Mouse (Mus musculus): ENCODE data around the gene Ncoa4. TPM values are rescaled to one million over a fixed set of nuclear protein-coding genes. Genes with fewer than 3 reads are reported as not detected.
A peak's percentile ranks its signal among the peaks of the same experiment; 100 is the strongest.
"Not testable (repeated sequence)": the region's sequence is repeated elsewhere in the genome, so short reads cannot be mapped to it uniquely, and the experiment has no call there.

The Ncoa4 gene
- total RNA-seq (2021) = 100 to 1,000 TPM; 102 to 106 TPM

DNA sequence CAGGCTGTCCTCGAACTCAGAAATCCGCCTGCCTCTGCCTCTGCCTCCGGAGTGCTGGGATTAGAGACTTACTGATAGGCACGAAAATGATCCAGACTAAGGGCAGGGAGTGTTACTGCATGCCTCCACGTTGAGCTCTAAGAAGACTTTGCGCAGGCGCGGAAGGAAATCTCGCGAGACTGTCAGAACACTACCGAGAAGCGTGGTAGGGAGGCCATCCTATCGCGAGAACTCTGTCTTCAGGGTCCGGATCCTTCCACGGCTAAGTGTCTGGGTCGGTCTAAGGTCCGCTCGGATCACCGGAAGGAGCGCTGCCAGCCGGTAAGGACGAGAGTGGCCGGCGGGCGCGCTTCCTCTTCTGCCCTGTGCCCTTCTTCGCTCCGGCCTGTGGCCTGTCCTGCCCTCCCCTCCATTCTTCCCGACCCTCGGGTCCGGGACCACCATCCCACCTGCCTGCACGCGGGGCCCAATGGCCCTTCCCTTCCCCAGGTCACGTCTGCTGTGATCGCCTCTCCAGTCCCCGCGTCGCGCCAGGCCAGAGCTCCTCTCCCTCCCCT, at the start of gene Ncoa4:
Gene Ncoa4 (plus strand): TSS at position 176 of the 557 bp plus-strand sequence.
- DNase-seq (ENCODE audit: low spot score in 2 of 2) = peak; percentile 97 to 98
- intact Hi-C loops (cut with DNase I) = no loop called here

DNA sequence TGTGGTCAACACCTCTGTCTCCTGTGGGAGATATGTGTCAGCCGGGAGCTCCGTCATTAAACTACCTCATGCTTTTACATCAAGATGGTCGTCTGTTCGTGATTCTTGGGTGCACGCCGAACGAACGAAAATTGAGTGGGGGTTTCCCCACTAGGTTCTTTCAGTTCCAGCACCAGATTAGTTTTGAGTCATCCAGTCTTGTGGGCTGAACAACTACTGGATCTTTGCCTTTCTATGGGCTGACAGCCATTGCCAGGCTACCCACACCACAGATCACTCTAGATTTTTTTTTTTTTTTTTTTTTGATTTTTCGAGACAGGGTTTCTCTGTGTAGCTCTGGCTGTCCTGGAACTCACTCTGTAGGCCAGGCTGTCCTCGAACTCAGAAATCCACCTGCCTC, 47.5 kb upstream of the Ncoa4 start:
- intact Hi-C loops (cut with DNase I); DNase-seq (ENCODE audit: low spot score in 2 of 2): not testable (repeated sequence)

GRCm38 (mm10) chr14:32120940-32121919, 38.4 kb upstream of the Ncoa4 start:
- intact Hi-C loops (cut with DNase I) = no loop called here
- no peak for DNase-seq (ENCODE audit: low spot score in 2 of 2)

DNA sequence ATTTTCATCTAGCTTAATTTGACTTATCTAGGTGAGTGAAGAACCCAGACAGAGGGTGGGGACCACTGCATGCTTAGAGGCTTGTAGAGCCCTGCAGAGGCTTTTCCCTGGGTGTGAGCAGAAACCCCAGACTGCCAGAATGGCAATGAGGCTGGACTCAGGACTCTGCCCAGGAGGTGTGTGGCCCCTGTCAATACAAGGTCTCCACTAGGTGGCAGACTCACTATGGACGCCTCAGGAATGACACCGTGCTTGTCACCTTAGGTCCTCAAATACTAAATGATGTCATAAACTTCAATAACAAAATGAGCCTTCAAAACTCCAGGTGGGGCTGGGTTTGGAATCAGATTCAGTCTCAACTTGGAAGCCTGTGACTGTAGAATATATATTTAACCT, 37.7 kb upstream of the Ncoa4 start:
- intact Hi-C loops (cut with DNase I) = no loop called here
- no peak for DNase-seq (ENCODE audit: low spot score in 2 of 2)

- intact Hi-C loops (cut with DNase I) = no loop called here
- DNase-seq (ENCODE audit: low spot score in 2 of 2) = no peak
These were observed 35.4 kb upstream of the Ncoa4 start for GRCm38 (mm10) chr14:32124261-32124660.

DNA sequence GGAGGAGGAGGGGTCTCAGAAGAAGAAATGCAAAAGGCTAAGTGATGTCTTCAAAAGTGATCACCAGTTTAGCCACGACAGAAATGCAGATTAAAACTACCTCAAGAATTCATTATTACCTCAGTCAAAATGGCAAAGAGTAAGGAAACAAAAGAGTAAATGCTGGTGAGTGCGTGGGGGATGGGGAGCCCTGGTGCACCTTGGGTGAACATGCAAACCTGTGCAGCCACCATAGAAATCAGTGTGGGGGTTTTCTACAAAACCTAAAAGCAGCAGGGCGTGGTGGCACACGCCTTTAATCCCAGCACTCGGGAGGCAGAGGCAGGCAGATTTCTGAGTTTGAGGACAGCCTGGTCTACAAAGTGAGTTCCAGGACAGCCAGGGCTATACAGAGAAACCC, 34.4 kb upstream of the Ncoa4 start:
- intact Hi-C loops (cut with DNase I); DNase-seq (ENCODE audit: low spot score in 2 of 2): not testable (repeated sequence)

DNA sequence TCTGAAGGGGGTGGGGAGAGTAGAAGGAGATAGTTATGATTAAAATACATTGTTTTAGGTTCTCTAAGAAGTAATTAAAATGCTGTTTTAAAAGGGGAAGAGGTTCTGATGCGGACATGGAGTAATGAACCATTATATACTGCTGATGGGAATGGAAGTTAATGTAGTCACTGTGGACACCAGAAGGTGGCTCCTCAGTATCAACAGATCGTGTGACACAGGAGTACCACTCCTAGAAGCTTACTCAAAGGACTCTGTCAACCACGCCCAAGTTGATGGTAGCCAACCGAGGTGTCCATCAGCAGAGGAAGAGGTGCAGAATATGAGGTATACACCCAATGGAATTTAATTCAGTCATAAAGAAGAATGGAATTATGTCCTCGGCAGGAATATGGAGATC, 31.3 kb upstream of the Ncoa4 start:
- no peak for DNase-seq (ENCODE audit: low spot score in 2 of 2)
- intact Hi-C loops (cut with DNase I) = no loop called here

- DNase-seq (ENCODE audit: low spot score in 2 of 2) = no peak
- intact Hi-C loops (cut with DNase I) = no loop called here
These were observed 27.8 kb upstream of the Ncoa4 start for GRCm38 (mm10) chr14:32131836-32132235.

DNA sequence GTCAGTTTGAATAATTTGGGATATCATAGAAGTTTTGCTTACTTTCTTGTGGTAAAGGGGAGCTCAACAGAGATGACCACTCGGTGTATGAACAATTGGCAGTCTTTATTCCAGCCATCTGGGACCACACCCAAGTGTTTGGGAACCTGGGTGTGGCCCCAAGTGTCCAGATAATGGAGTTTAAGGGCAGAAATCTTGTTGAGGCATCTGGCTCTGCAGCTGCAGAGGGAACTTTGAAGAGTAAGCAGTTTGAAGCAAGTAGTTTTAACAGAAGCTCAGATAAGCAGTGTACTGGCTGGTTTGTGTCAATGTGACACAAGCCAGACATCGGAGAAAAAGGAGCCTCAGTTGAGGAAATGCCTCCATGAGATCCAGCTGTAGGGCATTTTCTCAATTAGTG, 25.4 kb upstream of the Ncoa4 start:
- no peak for DNase-seq (ENCODE audit: low spot score in 2 of 2)
- intact Hi-C loops (cut with DNase I) = no loop called here

DNA sequence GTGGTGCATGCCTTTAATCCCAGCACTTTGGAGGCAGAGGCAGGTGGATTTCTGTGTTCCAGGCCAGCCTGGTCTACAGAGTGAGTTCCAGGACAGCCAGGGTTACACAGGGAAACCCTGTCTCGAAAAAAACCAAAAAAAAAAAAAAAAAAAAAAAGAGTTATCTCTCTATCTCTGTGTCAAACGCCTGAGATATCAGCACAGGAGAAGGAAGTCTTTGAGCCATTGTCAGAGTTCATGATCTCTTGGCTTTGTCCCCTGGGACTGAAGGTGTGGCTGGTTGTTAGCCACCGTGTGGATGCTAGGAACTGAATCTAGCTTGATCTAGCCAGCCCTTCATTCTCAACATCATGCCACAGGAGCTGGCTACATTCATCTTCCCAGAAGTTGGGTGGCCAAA, 23.2 kb upstream of the Ncoa4 start:
- intact Hi-C loops (cut with DNase I) = not testable (repeated sequence)

GRCm38 (mm10) chr14:32140359-32140965, 19.2 kb upstream of the Ncoa4 start:
- intact Hi-C loops (cut with DNase I) = no loop called here
- DNase-seq (ENCODE audit: low spot score in 2 of 2) = no peak

More for the DNA sequence above, 23.2 kb upstream of the Ncoa4 start:
- not testable (repeated sequence) for DNase-seq (ENCODE audit: low spot score in 2 of 2)

DNA sequence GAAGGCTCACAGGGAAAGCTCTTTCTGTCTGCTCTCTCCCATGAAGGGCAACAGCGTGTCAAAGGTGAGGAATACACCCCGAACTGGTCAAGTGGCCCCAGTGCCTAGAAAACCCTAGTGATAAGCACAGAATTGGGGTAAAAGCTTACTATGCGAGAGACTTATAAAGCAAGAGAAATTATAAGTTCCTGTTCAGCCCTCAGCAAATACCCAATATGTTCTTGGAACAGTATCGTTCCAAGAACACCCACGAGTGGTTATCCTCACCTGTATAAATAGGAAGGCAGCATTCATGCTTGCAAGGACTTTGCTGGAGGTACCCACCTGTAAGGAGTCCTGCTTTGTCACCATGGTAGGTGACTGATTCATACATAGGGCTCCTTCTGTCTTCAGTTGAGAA, 17.9 kb upstream of the Ncoa4 start, which contains the start of gene Msmb:
Gene Msmb (plus strand): TSS at position 301 of the 400 bp plus-strand sequence.
- DNase-seq (ENCODE audit: low spot score in 2 of 2) = no peak
- intact Hi-C loops (cut with DNase I) = no loop called here

- intact Hi-C loops (cut with DNase I) = no loop called here
- no peak for DNase-seq (ENCODE audit: low spot score in 2 of 2)
These were observed 14.9 kb upstream of the Ncoa4 start for GRCm38 (mm10) chr14:32144734-32145133.

DNA sequence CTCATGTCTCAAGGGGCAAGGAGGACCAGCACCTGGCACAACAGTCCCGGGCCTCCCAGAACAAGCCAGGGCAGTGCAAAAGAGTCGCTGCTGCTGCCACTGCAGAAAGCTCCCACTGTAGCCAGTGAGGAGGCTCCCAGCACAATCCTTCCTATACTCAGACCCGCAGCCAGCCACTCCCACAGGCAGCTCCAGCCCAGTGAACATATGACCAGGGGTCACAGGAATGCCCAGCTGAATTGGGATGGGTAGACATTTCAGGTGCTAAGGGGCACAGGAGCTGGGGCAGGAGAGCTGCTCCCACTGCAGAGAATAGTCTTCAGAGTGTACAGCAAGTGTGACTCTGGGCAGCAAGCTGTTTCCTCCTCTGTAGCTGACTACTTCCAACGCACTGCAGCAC, 14.3 kb upstream of the Ncoa4 start:
- intact Hi-C loops (cut with DNase I) = no loop called here
- DNase-seq (ENCODE audit: low spot score in 2 of 2) = no peak

DNA sequence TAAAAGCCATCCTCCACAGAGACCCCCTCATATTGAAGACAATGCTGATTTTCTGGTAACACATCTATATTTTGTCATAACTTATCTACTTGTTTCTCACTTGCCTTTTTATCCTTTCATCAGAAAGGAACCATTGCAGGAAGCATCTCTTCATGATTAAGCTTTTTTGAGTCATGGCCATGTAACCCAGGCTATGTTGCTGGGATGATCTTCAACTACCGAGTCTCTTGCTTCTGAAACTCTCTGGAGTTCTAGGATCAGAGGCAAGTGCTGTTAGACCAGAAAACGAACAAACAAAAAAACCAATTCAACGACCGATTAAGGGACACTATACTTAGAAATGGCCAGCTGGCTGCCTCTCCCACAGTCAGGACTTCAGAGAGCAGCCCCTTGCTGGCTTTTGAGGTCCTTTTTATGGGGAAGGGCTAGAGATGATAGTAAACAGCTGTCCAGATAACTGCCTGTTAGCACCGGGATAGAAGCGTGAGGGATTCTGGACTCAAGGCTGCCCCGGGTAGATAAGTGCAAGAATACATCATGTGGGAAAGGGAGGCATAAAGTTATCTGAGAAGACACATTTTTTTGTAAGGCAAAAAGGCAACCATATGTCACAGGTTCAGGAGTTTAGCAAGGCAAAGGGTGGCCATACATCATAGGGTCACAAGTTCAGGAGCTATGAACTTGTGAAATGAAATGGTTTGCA, 13.7 kb upstream of the Ncoa4 start:
- DNase-seq (ENCODE audit: low spot score in 2 of 2) = no peak
- intact Hi-C loops (cut with DNase I) = no loop called here

DNA sequence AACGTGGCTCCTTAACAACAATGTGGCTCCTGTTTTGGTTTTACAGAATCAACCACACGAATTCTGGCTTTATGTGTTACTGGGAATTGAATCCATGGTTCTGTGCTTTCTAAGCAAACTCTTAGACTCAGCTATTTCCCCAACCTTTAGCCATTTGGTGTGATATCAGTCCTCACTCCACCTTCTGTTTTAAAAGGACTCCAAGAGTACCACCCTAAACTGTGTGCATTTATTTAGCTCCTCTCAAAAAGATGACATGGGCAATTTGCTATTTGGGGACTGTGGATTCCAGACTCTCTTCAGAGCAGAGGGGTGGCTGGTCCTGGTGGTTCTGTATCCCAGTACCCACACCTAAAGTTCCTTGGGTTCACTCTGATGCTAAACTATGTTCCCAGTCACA, 13.1 kb upstream of the Ncoa4 start:
- intact Hi-C loops (cut with DNase I) = no loop called here
- DNase-seq (ENCODE audit: low spot score in 2 of 2) = no peak

- DNase-seq (ENCODE audit: low spot score in 2 of 2) = no peak
- intact Hi-C loops (cut with DNase I) = no loop called here
These were observed 8.8 kb upstream of the Ncoa4 start for GRCm38 (mm10) chr14:32150872-32151271.

- intact Hi-C loops (cut with DNase I) = no loop called here
- no peak for DNase-seq (ENCODE audit: low spot score in 2 of 2)
These were observed 7.3 kb upstream of the Ncoa4 start for GRCm38 (mm10) chr14:32152243-32152965.

- no peak for DNase-seq (ENCODE audit: low spot score in 2 of 2)
- intact Hi-C loops (cut with DNase I) = no loop called here
These were observed 6.5 kb upstream of the Ncoa4 start for GRCm38 (mm10) chr14:32153156-32153555.
